Mouse (Mus musculus): ENCODE data around the gene Abhd17b.
"Not testable (repeated sequence)": the region's sequence is repeated elsewhere in the genome, so short reads cannot be mapped to it uniquely, and the experiment has no call there.

- not testable (repeated sequence) for TF ChIP-seq POLR2A (IDR thresholded peaks at IDR 0.05; ENCODE audit: borderline replicate concordance, control insufficient read depth, low read depth, low read length); CTCF (IDR thresholded peaks at IDR 0.05; ENCODE audit: control insufficient read depth, insufficient read depth, low read length)
These were observed 24.5 kb upstream of the Abhd17b start for GRCm38 (mm10) chr19:21628440-21628839.

Data from bone marrow, adult 2 months (tissue).